Mouse (Mus musculus): Measurements from ENCODE around the gene Plscr5. TPM values are rescaled to one million over a fixed set of nuclear protein-coding genes. Genes with fewer than 3 reads are reported as not detected.

The Plscr5 gene
- polyA plus RNA-seq, 2 experiments from 2014 or later: not detected

DNA sequence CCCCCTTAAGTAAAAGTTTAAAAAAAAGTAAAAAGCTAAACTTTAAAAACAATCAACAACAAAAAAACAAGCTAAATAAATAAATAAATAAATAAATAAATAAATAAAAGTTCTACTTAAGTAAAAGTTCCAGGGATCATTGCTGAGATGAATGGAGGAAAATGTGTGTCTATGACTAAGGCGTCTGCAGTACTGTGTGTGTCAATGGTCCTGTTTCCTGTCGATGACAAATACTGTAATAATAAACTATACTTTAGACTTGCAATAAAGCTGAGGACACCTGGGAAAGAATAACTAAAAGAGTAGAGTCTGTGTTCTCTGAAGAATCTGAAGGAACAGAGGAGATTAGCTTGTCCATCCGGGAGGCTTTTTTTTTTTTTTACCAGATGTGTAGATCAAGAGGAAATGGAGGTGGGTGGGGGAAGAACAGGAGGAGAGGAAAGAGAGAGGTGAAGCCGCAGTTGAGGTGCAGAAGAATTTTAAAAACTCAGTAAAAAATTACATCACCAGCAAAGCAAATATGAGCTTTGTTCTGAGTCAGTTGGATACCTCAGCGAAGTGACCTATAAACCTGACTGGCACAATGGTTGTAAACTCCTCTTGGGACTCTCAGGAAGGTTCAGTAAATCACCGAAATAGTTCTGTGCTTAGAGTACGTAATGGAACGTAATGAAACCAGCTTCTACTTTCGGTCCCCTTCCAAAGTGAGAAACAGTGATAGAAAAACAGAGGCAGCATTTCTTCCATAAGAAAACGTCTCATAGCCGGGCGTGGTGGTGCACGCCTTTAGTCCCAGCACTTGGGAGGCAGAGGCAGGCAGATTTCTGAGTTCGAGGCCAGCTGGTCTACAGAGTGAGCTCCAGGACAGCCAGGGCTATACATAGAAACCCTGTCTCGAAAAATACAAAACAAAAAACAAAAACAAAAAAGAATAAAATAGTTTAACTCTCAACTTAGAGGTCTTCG lies 36.4 kb downstream of the Plscr5 start:
- ATAC-seq: peak; percentile 83

GRCm38 (mm10) chr9:92229833-92230205 lies 37.1 kb downstream of the Plscr5 start:
- ATAC-seq: peak; percentile 59

DNA sequence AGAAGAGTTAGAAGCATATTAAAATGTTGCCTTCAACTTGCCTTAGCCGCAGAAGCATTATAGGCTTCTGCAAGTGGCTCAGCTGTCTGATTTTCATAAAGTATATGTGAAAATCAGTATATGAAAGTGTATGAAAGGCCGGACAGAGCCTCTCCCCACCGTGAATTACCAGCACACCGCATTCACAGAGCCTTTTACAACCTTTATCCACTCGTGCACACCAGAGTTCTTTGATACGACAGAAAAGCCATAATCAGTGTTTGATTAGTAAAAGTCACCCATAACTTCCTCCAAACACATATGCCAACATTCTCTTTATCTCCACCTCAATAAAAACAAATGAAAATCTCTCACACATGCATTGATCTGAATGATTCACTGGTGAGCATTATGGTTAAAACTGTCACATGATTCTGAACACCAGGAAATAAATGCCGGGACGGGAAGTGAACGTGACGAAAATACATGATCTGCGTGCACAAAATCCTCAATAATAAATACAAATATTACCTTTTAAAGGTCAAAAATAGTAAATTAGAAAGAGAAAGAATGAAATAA lies 42.2 kb downstream of the Plscr5 start:
- ATAC-seq: no peak

DNA sequence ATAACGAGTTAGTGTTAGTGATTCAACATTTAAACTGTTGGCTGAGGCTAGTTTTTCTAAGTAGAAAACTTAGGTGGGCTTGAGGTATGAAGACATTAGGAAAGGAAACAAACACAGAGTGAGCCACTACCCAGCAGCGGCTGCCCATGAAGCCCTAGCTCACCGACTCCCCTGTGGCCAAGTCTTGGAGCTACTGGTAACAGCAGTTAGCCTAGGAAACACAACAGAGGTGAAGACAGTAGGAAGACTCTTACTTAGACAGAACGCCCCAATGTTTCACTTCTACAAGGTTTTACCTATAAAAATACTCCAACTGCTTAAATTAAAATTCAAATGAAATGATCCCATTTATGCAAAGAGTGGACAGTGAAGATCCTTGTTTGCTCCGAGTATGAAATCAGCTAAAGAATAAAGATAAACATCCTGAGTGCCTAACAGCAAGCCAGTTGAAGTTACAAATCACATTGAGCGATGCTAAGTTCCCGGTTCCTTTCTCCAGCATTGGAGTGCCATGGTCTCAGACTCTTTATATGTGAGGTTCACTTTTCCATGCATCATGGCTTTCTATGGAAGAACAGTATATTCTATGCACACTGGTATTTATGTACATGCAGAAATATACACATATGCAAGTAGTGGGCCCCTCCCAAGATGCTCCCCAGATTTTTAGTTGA lies 56.2 kb downstream of the Plscr5 start:
- no peak for ATAC-seq

GRCm38 (mm10) chr9:92249447-92249852 lies 56.7 kb downstream of the Plscr5 start, which contains the start of gene Plscr1:
TSS of gene Plscr1 (plus strand) at chr9:92249750.
- peak; percentile 46 for ATAC-seq

DNA sequence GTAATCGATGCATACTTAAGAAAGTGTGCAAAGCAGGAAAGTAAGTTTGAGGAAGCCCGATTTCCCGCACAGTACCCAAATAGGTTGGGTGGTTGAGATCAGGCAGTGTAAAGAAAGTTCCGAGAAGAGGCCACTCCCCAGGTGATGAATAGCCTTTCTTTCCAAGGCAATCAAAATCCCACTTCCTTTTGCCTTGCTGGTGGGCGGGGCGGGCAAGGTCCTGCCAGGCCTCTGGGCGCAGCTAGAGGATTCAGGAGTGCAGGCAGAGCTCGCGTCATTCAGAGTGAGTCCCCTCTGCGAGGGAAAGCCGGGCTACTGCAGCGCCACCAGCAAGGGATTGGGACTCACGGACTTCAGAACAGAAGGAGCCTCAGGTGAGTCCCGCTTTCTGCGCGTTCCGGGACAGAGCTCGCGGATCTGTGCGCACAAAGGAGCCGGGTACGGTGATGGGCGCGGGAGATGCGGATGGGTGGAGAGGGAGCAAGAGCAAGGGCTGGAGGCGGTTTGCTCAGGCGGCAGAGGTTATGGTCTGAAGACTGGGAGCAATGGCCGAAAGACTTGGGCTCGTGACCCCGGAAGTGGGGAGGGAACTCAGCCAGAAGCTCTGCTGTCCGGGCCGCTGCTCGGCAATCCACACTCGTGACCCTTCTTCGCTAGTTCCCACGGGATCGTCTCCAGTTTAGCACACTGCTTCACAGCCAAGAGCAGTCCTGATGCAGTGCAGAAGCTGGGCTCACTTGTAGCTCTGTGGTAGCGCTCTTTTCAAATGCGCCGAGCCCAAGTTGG lies 57.4 kb downstream of the Plscr5 start:
- ATAC-seq: peak; percentile 59

DNA sequence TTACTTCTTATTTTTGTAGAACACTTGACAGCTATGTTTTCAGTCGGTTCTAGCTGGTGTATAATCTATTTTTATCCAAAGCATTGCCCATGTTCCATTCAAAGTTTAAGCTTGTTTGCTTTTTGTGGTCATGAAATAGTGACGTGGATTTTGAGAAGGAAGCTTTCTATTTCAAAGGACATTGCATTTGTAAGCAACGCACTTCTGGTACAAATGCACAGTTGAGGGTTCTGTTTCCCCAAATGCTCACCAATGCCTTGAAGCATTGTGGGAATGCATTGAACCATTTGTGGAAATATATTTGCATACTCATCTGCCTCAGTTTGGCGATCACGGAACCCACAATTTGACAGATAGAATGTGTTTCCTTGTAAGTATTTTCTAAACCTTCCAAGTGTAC lies 60.0 kb downstream of the Plscr5 start:
- ATAC-seq: no peak

DNA sequence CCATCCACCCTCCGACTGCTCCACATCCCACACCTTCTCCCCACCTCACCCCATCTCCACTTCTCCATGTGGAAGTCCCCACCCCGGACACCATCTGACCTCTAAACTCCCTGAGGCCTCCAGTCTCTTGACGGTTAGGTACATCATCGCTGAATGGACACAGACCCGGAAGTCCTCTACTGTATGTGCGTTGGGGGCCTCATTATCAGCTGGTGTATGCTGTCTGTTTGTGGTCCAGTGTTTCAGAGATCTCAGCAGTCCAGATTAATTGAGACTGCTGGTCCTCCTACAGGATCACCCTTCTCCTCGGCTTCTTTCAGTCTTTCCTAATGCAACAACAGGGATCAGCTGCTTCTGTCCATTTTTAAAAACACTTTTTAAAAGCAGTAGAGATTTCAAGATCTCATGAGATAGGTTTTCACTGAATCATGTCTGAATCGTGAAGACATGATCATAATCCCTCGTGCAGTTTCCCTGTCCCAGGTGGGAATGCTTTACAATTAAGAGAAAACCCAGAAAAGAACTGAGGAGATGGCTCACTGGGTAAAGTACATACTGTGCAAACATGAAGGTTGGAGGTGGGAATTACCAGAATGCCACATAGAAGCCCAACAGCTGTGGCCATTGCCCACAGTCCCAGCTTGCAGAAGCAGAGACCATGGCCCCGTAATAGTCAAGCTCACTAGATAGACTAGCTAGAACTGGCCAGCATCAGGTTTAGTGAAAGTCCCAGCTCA lies 61.0 kb downstream of the Plscr5 start:
- ATAC-seq: no peak

Other genes starting within 250 kb of the Plscr5 start
- gene Plscr1, start 56.8 kb downstream of the Plscr5 start, polyA plus RNA-seq (2017; shearing (Covaris generic)): 10 to 100 TPM; 61.4 to 75.7 TPM
- not detected for gene Plscr2, start 82.7 kb downstream of the Plscr5 start, polyA plus RNA-seq (2017; shearing (Covaris generic))
- gene 1700057G04Rik, start 116.4 kb downstream of the Plscr5 start, polyA plus RNA-seq (2017; shearing (Covaris generic)): not detected

Data from CD4-positive, CD25-positive, alpha-beta regulatory T cell, adult 4 months (primary cell).